Mouse (Mus musculus): ENCODE data around the gene Pde9a.

The Pde9a gene

GRCm38 (mm10) chr17:31466854-31467253 lies 80.8 kb downstream of the Pde9a start:
- no peak for DNase-seq (ENCODE audit: extremely low spot score)

- DNase-seq (ENCODE audit: extremely low spot score) = no peak
These were observed 82.5 kb downstream of the Pde9a start for GRCm38 (mm10) chr17:31468496-31468895.

- DNase-seq (ENCODE audit: extremely low spot score) = no peak
These were observed 84.9 kb downstream of the Pde9a start for GRCm38 (mm10) chr17:31470766-31471418.

- no peak for DNase-seq (ENCODE audit: extremely low spot score)
These were observed 88.4 kb downstream of the Pde9a start for GRCm38 (mm10) chr17:31474388-31474787.

- DNase-seq (ENCODE audit: extremely low spot score) = no peak
These were observed 92.6 kb downstream of the Pde9a start for GRCm38 (mm10) chr17:31478606-31479005.

- DNase-seq (ENCODE audit: extremely low spot score) = no peak
These were observed 93.3 kb downstream of the Pde9a start for GRCm38 (mm10) chr17:31479108-31479844.

GRCm38 (mm10) chr17:31486616-31487198 lies 100.7 kb downstream of the Pde9a start:
- no peak for DNase-seq (ENCODE audit: extremely low spot score)

- no peak for DNase-seq (ENCODE audit: extremely low spot score)
These were observed 101.5 kb downstream of the Pde9a start for GRCm38 (mm10) chr17:31487433-31488060.

GRCm38 (mm10) chr17:31491355-31491754 lies 105.3 kb downstream of the Pde9a start:
- DNase-seq (ENCODE audit: extremely low spot score) = no peak

- DNase-seq (ENCODE audit: extremely low spot score) = peak; percentile 80
These were observed 106.4 kb downstream of the Pde9a start for GRCm38 (mm10) chr17:31492416-31492815.

- no peak for DNase-seq (ENCODE audit: extremely low spot score)
These were observed 109.0 kb downstream of the Pde9a start for GRCm38 (mm10) chr17:31494989-31495388.

- DNase-seq (ENCODE audit: extremely low spot score) = no peak
These were observed 111.7 kb downstream of the Pde9a start for GRCm38 (mm10) chr17:31497726-31498125.

- no peak for DNase-seq (ENCODE audit: extremely low spot score)
These were observed 113.7 kb downstream of the Pde9a start for GRCm38 (mm10) chr17:31499725-31500124.

GRCm38 (mm10) chr17:31500416-31500815 lies 114.4 kb downstream of the Pde9a start:
- DNase-seq (ENCODE audit: extremely low spot score) = no peak

GRCm38 (mm10) chr17:31500908-31501307 lies 114.9 kb downstream of the Pde9a start:
- DNase-seq (ENCODE audit: extremely low spot score) = no peak

GRCm38 (mm10) chr17:31502261-31502927 lies 116.4 kb downstream of the Pde9a start:
- DNase-seq (ENCODE audit: extremely low spot score) = no peak

- no peak for DNase-seq (ENCODE audit: extremely low spot score)
These were observed 117.3 kb downstream of the Pde9a start for GRCm38 (mm10) chr17:31503337-31503736.

GRCm38 (mm10) chr17:31503936-31504335 lies 117.9 kb downstream of the Pde9a start:
- DNase-seq (ENCODE audit: extremely low spot score) = no peak

GRCm38 (mm10) chr17:31505013-31505412 lies 119.0 kb downstream of the Pde9a start:
- no peak for DNase-seq (ENCODE audit: extremely low spot score)

GRCm38 (mm10) chr17:31506282-31506681 lies 120.3 kb downstream of the Pde9a start:
- DNase-seq (ENCODE audit: extremely low spot score) = no peak

- DNase-seq (ENCODE audit: extremely low spot score) = no peak
These were observed 124.9 kb downstream of the Pde9a start for GRCm38 (mm10) chr17:31510944-31511343.

Data from embryo, embryonic 9.5 days (tissue).